ENCODE assay signal across 8 mouse cellular contexts in genomic region chr11:52765678-52766254, GRCm38 (mm10). TPM values are rescaled to one million over a fixed set of nuclear protein-coding genes. Genes with fewer than 3 reads are reported as not detected.
DNase-seq lines count a peak whose midpoint lies in the region; ATAC-seq and TF ChIP-seq lines count a peak whose summit lies in the region.
"Had no signal": no experiment of that assay in that cellular context is flagged by ENCODE, and none has a peak within 500 bp of the region (broad histone marks: within the 10 kb centered on the region; RNA-seq: fewer than 3 reads in every experiment).

No protein-coding gene starts in this region.

- peak overlapping the region; percentile 86 for H3K4me2 ChIP-seq in heart, embryonic 12.5 days
- H3K4me2 ChIP-seq in liver, embryonic 12.5 days: peak overlapping the region; percentile 66; the same call in 1 of the 2 replicates

- no peak for TF ChIP-seq POLR2A in brain, embryonic 14.5 days (IDR thresholded peaks at IDR 0.05; ENCODE audit: borderline replicate concordance, extremely low read depth, insufficient read depth, insufficient read length, poor library complexity, severe bottlenecking)

- H3K27ac ChIP-seq in heart, embryonic 12.5 days (ENCODE audit: poor library complexity, severe bottlenecking): no peak overlapping the region
- no peak overlapping the region for H3K27ac ChIP-seq in liver, embryonic 12.5 days

- H3K4me1 ChIP-seq in heart, embryonic 12.5 days (replicated peaks): peaks cover 24% of the 10 kb centered on the region; the same call in 1 of the 2 replicates
- no peaks in the 10 kb centered on the region; the same call in 1 of the 2 replicates for H3K4me1 ChIP-seq in liver, embryonic 12.5 days

- H3K9me3 ChIP-seq in heart, embryonic 12.5 days (replicated peaks): no peaks in the 10 kb centered on the region
- no peaks in the 10 kb centered on the region for H3K9me3 ChIP-seq in liver, embryonic 12.5 days (replicated peaks)

- 1% methylated on average over 21 of the region's 21 CpGs for WGBS in heart, embryonic 12.5 days
- 2% methylated on average over 21 of the region's 21 CpGs for WGBS in liver, embryonic 12.5 days (ENCODE audit: insufficient replicate concordance)

- peak; percentile 72; the same call in 1 of the 2 replicates for TF ChIP-seq CTCF in brain, embryonic 14.5 days (IDR thresholded peaks at IDR 0.05; ENCODE audit: borderline replicate concordance, extremely low read depth, insufficient read depth, insufficient read length)

- DNase-seq in brain, embryonic 14.5 days (ENCODE audit: low read depth): peak; percentile 85
- DNase-seq in embryo, embryonic 10 days (ENCODE audit: low spot score): peak; percentile 84
- peak; percentile 34 for DNase-seq in kidney, postnatal 14 days
- DNase-seq in retina, embryonic 14.5 days (ENCODE audit: low spot score): peak; percentile 85

- peaks cover 39% of the 10 kb centered on the region for H3K27me3 ChIP-seq in heart, embryonic 12.5 days (replicated peaks)
- H3K27me3 ChIP-seq in liver, embryonic 12.5 days (replicated peaks): peaks cover 65% of the 10 kb centered on the region

- ATAC-seq in heart, embryonic 12.5 days (ENCODE audit: insufficient number of reproducible peaks, low FRiP score): no peak
- no peak for ATAC-seq in liver, embryonic 12.5 days
- no peak for ATAC-seq in erythroid progenitor cell, adult 5-6 weeks (replicated peaks; ENCODE audit: low FRiP score, poor library complexity, severe bottlenecking)

- H3K9ac ChIP-seq in heart, embryonic 12.5 days: peak overlapping the region; percentile 76
- H3K9ac ChIP-seq in liver, embryonic 12.5 days: no peak overlapping the region

- peak overlapping the region; percentile 59 for H3K4me3 ChIP-seq in heart, embryonic 12.5 days
- H3K4me3 ChIP-seq in liver, embryonic 12.5 days: no peak overlapping the region; the same call in 1 of the 2 replicates
- H3K4me3 ChIP-seq: erythroblast, embryonic 14.5 days had no signal

- no peaks in the 10 kb centered on the region for H3K36me3 ChIP-seq in heart, embryonic 12.5 days
- H3K36me3 ChIP-seq in liver, embryonic 12.5 days: no peaks in the 10 kb centered on the region

RNA-seq across cellular contexts. Expression of gene Fstl4, which starts 1.3 kb away (rescaled TPM):
- polyA plus RNA-seq in brain, embryonic 14.5 days (2012; rRNA removed): 1.1 and 3.1 TPM in 2 replicates
- polyA plus RNA-seq in heart, embryonic 12.5 days (2016; fragmentation: Nextera tagmentation; extraction: Ambion mirVana): 14.1 and 14.8 TPM in 2 replicates
- 0.27 and 0.29 TPM in 2 replicates for polyA plus RNA-seq in liver, embryonic 12.5 days (2016; fragmentation: Nextera tagmentation; extraction: Ambion mirVana)
- not detected in 2 replicates for total RNA-seq in erythroid progenitor cell, adult 5-6 weeks (2015; ENCODE audit: low replicate concordance)
- not detected in 2 replicates for total RNA-seq in erythroid progenitor cell, adult 5-6 weeks (2017; ENCODE audit: low replicate concordance)
- polyA plus RNA-seq: erythroblast, embryonic 14.5 days had no signal

Comparison
In these comparisons a context has a peak if more than half of its experiments do, and no peak if none do; other contexts are left out.
1. DNase-seq: peak in every context shown above with its lines; median percentile 85 in brain, embryonic 14.5 days; 85 in retina, embryonic 14.5 days; 84 in embryo, embryonic 10 days; 34 in kidney, postnatal 14 days.